Mouse (Mus musculus) megakaryocyte, embryonic 14.5 days (primary cell): Measurements from ENCODE around the gene Muc3. TPM values are rescaled to one million over a fixed set of nuclear protein-coding genes. Genes with fewer than 3 reads are reported as not detected.

ENCODE experiments used
- H3K27me3 ChIP-seq: replicated peaks from 2 replicates; pipeline ENCODE3; 2012; ENCODE audit warnings: inconsistent platforms
- H3K36me3 ChIP-seq: replicated peaks from 2 replicates; pipeline ENCODE3; 2012; ENCODE audit warnings: low read length, inconsistent platforms, mixed read lengths
- H3K4me1 ChIP-seq: 2 replicates; pipeline ENCODE4 v1.6.1; 2012; ENCODE audit warnings: inconsistent platforms
- H3K4me3 ChIP-seq: replicated peaks from 2 replicates; pipeline ENCODE3; 2012; ENCODE audit warnings: moderate library complexity, mild to moderate bottlenecking, inconsistent platforms
- H3K9me3 ChIP-seq: 2 replicates; pipeline ENCODE4 v1.6.1; 2012; ENCODE audit warnings: inconsistent platforms
- FLI1 ChIP-seq: IDR thresholded peaks from 2 replicates; pipeline ENCODE4 v1.6.1; 2012; ENCODE audit warnings: low read length, inconsistent platforms, mixed read lengths
- GATA1 ChIP-seq: IDR thresholded peaks from 3 replicates; pipeline ENCODE4 v1.6.1; 2012; ENCODE audit warnings: mixed read lengths, low read length, inconsistent platforms, borderline replicate concordance
- polyA plus RNA-seq: library from polyadenylated mRNA; stranded (reverse); fragments of >175 nt; gene quantifications from 2 replicates; pipeline ENCODE4 v1.2.3, GENCODE M21; 2012; ENCODE audit warnings: low replicate concordance; ENCODE audit not compliant: insufficient read depth

The Muc3 gene
- polyA plus RNA-seq, 1 experiment, result not detected

DNA sequence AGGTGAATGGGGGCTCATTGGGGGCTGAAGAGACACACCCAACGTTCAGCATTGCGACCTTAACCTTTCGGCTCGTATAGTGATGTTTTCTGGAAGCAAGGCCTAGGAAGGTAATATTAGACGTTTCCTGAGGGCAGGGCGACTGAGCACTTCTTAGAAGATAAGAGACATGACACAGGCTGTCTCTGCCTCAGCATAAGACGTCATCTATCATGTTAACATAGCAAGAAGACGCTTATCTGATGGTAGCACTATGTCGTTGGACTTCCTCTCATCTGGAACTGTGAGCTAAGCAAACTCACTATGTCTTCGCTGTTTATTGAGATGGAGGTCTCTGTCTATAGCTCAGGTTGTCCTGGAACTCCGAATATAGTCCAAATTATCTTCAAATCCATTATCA lies 50.7 kb downstream of the Muc3 start:
- H3K27me3 ChIP-seq, result no peaks in the 10 kb centered on the region
- H3K4me3 ChIP-seq, result peak overlapping the region; percentile 26
- H3K9me3 ChIP-seq, result 0 out of 2 replicates have a peak, but pooled peaks cover 7% of the 10 kb centered on the region
- TF ChIP-seq GATA1, result no peak
- no peak for TF ChIP-seq FLI1
- H3K36me3 ChIP-seq, result no peaks in the 10 kb centered on the region
- H3K4me1 ChIP-seq, result peaks cover 73% of the 10 kb centered on the region

DNA sequence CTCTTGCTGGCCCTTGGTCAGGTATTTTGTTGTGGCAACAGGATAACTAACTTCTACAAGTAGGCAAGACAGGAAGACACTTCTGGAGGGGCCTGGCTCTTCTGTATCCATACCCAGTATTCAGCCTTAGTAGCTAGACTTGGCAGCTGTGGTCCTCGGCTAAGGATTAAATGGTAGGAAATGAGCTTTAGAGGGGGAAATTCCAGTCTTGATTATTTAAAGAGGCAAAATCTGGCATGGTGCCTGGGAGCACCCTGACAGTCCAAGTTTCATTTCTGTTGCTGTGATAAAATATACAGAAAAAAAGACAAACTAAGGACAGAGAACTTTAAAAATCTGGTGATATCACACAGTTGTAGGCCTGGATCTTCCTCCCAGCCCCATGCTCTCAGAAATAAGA lies 53.1 kb downstream of the Muc3 start:
- no peaks in the 10 kb centered on the region for H3K36me3 ChIP-seq
- 0 out of 2 replicates have a peak, but pooled peaks cover 7% of the 10 kb centered on the region for H3K9me3 ChIP-seq
- no peaks in the 10 kb centered on the region for H3K27me3 ChIP-seq
- no peak overlapping the region for H3K4me3 ChIP-seq
- TF ChIP-seq GATA1 (no peak), FLI1 (no peak)
- peaks cover 67% of the 10 kb centered on the region for H3K4me1 ChIP-seq

DNA sequence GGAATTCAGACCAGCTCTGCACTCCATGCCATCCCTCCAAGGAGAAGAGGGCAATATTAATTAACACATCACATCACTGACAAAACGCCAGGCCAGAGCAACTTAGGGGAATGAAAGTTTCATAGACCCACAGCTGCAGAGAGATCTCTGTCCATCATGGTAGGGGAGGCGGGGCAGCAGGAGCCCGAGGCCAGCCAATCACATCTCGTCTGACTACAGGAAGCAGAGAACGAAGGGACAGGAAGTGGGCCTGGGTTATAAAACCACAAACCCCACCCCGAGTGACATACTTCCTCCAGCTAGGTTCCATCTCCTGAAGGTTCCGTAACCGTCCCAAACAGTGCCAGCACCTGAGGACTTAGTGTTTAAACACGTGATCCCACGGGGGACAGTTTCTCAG lies 54.0 kb downstream of the Muc3 start:
- Histone ChIP-seq H3K36me3 (no peaks in the 10 kb centered on the region), H3K4me3 (no peak overlapping the region), H3K27me3 (no peaks in the 10 kb centered on the region), H3K9me3 (0 out of 2 replicates have a peak, but pooled peaks cover 7% of the 10 kb centered on the region), H3K4me1 (peaks cover 60% of the 10 kb centered on the region)
- TF ChIP-seq GATA1, result no peak
- TF ChIP-seq FLI1, result no peak

DNA sequence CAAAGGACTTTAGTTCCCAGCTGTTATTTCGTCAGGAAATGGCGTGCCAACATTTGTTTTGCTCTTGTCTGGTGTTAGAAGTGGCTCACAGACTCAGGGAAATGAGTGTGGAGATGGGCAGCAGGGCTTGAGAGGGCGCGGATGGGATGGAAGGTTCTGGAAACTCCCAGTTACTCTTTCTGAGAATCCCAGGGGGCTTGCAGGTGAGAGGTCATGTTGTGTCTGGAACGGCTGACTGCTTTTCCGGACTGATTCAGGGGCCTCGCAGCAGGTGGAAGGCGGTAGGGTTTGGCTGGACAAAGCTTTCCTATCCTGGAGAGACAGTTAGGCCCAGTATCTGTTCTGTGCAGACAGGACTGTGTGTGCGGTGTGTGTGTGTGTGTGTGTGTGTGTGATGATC lies 55.4 kb downstream of the Muc3 start:
- H3K4me3 ChIP-seq, result no peak overlapping the region
- no peak for TF ChIP-seq GATA1
- no peak for TF ChIP-seq FLI1
- H3K27me3 ChIP-seq, result no peaks in the 10 kb centered on the region
- H3K9me3 ChIP-seq, result 0 out of 2 replicates have a peak, but pooled peaks cover 7% of the 10 kb centered on the region
- H3K4me1 ChIP-seq, result peaks cover 47% of the 10 kb centered on the region
- no peaks in the 10 kb centered on the region for H3K36me3 ChIP-seq

DNA sequence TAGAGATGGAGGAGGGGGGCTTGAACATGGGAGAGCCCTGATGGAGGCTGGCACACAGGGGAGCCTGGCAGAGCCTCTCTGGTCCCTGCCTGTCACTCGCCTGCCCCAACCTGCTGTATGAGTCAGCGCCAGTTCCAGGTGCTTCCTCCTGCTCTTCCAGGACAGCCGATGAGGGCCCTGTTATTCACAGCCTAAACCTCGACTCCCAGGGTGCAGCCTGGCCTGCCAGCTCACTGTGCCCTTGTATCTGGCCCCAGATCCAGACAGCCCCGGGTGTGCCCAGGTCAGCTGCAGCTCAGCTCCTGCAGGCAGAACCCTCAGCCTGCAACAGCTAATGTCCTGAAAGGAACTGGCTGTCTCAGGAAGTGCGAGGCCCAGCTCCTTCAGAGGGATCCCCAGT lies 57.6 kb downstream of the Muc3 start:
- TF ChIP-seq FLI1 (no peak), GATA1 (no peak)
- Histone ChIP-seq H3K9me3 (peaks cover 13% of the 10 kb centered on the region), H3K4me1 (peaks cover 59% of the 10 kb centered on the region), H3K4me3 (peak overlapping the region; percentile 44), H3K36me3 (no peaks in the 10 kb centered on the region), H3K27me3 (no peaks in the 10 kb centered on the region)

DNA sequence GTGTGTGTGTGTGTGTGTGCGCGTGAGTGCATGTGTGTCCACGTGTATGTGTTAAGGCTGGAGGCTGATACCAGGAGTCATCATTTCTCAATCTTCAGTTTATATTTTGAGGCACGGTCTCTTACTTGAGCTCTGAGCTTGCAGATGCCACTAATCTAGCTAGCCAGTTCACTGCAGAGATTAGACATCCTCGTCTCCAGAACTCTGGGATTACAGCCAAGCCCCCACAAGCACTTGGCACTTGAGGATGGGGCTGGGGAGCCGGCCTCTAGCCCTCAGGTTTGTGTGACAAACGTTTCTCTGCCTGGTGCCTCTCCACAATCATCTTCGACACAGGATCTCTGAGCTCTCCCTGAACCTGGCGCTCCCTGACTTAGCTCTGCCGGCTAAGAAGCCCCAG lies 58.3 kb downstream of the Muc3 start:
- peaks cover 18% of the 10 kb centered on the region for H3K9me3 ChIP-seq
- H3K36me3 ChIP-seq, result no peaks in the 10 kb centered on the region
- H3K4me1 ChIP-seq, result peaks cover 64% of the 10 kb centered on the region
- no peak overlapping the region for H3K4me3 ChIP-seq
- TF ChIP-seq FLI1 (no peak), GATA1 (no peak)
- peaks cover 2% of the 10 kb centered on the region for H3K27me3 ChIP-seq

DNA sequence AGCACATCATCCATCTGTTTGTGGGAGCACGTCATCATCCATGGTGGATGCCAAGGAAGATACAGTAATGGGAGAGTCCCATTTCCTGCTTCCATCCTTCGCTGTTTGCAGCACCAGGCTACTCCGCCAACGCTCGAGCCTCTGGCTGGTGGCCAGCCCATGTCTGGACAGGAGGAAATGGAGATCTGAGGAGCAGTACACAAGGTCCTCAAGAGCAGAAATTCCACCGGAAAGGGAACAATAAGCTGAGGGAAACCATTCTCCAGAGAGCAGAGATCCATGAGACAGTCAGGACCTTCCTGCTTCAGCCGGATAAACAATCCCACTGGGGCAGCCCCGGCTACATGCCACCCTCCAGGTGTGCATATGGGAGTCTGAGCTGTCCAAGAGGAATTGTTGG lies 61.7 kb downstream of the Muc3 start:
- peaks cover 2% of the 10 kb centered on the region for H3K27me3 ChIP-seq
- no peak overlapping the region for H3K4me3 ChIP-seq
- H3K36me3 ChIP-seq, result no peaks in the 10 kb centered on the region
- H3K9me3 ChIP-seq, result peaks cover 23% of the 10 kb centered on the region
- H3K4me1 ChIP-seq, result peaks cover 74% of the 10 kb centered on the region
- TF ChIP-seq GATA1, result no peak
- no peak for TF ChIP-seq FLI1

DNA sequence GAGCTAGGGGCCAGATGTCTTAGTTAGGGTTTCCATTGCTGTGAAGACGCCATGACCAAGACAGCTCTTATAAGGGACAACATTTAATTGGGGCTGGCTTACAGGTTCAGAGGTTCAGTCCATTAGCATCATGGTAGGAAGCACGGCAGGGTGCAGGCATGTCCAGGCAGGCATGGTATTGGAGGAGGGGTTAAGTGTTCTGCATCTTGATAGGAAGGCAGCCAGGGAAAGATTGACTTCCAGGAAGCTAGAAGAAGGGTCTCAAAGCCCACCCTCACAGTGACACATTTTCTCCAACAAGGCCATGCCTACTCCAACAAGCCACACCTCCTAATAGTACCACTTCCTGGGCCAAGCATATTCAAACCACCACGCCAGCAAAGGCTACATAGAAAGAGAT lies 63.4 kb downstream of the Muc3 start:
- H3K9me3 ChIP-seq, result peaks cover 28% of the 10 kb centered on the region
- peaks cover 2% of the 10 kb centered on the region for H3K27me3 ChIP-seq
- H3K36me3 ChIP-seq, result no peaks in the 10 kb centered on the region
- no peak for TF ChIP-seq FLI1
- no peak for TF ChIP-seq GATA1
- peaks cover 70% of the 10 kb centered on the region for H3K4me1 ChIP-seq
- no peak overlapping the region for H3K4me3 ChIP-seq

DNA sequence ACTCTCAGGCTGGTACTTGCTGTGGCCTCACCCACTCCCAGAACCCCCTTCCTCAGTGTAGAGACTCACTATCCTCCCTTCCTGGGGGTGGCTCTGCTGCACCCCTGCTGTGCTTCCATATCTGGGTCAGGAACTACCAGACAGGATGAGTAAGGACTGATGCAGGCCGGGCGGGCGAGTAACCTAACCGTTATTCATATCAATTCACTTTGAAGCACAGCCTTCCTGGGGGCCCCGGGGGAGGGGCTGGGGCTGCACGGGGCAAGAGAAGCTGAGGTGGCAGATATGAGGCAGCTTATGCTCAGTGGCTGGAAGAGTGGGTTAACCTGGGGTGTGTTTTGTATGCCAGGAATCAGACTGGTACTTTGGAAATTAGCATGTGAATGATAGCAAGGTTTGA lies 64.1 kb downstream of the Muc3 start:
- Histone ChIP-seq H3K4me1 (peaks cover 77% of the 10 kb centered on the region), H3K27me3 (peaks cover 2% of the 10 kb centered on the region), H3K36me3 (no peaks in the 10 kb centered on the region), H3K9me3 (peaks cover 28% of the 10 kb centered on the region), H3K4me3 (no peak overlapping the region)
- no peak for TF ChIP-seq GATA1
- TF ChIP-seq FLI1, result no peak

Other genes starting within 250 kb of the Muc3 start
- 13.9 and 14.8 TPM in 2 replicates for gene Ift22, start 241.2 kb downstream of the Muc3 start, polyA plus RNA-seq
- gene Fis1, start 196.0 kb downstream of the Muc3 start, polyA plus RNA-seq, result 1,064 and 1,998 TPM in 2 replicates
- 0.90 and 4.8 TPM in 2 replicates for gene Cldn15, start 182.7 kb downstream of the Muc3 start, polyA plus RNA-seq
- 32.3 and 34.6 TPM in 2 replicates for gene Plod3, start 162.3 kb downstream of the Muc3 start, polyA plus RNA-seq
- 438 and 561 TPM in 2 replicates for gene Znhit1, start 161.3 kb downstream of the Muc3 start, polyA plus RNA-seq
- gene Vgf, start 122.9 kb downstream of the Muc3 start, polyA plus RNA-seq, result 0.38 TPM in 1 of 2 replicates, not detected in the other
- gene Ap1s1, start 103.2 kb downstream of the Muc3 start, polyA plus RNA-seq, result 253 and 284 TPM in 2 replicates
- 0.17 TPM in 1 of 2 replicates, not detected in the other for gene Serpine1, start 77.1 kb downstream of the Muc3 start, polyA plus RNA-seq
- 2.1 and 3.8 TPM in 2 replicates for gene Trim56, start 33.1 kb downstream of the Muc3 start, polyA plus RNA-seq
- gene Muc3a, start 63.1 kb upstream of the Muc3 start, polyA plus RNA-seq, result 0.11 TPM in 1 of 2 replicates, not detected in the other
- 206 and 642 TPM in 2 replicates for gene Ache, start 138.2 kb upstream of the Muc3 start, polyA plus RNA-seq
- 278 and 294 TPM in 2 replicates for gene Ufsp1, start 145.3 kb upstream of the Muc3 start, polyA plus RNA-seq
- 163 and 271 TPM in 2 replicates for gene Srrt, start 158.4 kb upstream of the Muc3 start, polyA plus RNA-seq
- 35.0 and 68.0 TPM in 2 replicates for gene Trip6, start 165.1 kb upstream of the Muc3 start, polyA plus RNA-seq
- 2.5 and 6.4 TPM in 2 replicates for gene Slc12a9, start 184.3 kb upstream of the Muc3 start, polyA plus RNA-seq
- gene Ephb4, start 200.8 kb upstream of the Muc3 start, polyA plus RNA-seq, result not detected in 2 replicates